Mouse (Mus musculus): ENCODE results near the gene Ing5. TPM values are rescaled to one million over a fixed set of nuclear protein-coding genes. Genes with fewer than 3 reads are reported as not detected.

The Ing5 gene
- polyA plus RNA-seq, 1 experiment from 2014 or later = 24.8 TPM

DNA sequence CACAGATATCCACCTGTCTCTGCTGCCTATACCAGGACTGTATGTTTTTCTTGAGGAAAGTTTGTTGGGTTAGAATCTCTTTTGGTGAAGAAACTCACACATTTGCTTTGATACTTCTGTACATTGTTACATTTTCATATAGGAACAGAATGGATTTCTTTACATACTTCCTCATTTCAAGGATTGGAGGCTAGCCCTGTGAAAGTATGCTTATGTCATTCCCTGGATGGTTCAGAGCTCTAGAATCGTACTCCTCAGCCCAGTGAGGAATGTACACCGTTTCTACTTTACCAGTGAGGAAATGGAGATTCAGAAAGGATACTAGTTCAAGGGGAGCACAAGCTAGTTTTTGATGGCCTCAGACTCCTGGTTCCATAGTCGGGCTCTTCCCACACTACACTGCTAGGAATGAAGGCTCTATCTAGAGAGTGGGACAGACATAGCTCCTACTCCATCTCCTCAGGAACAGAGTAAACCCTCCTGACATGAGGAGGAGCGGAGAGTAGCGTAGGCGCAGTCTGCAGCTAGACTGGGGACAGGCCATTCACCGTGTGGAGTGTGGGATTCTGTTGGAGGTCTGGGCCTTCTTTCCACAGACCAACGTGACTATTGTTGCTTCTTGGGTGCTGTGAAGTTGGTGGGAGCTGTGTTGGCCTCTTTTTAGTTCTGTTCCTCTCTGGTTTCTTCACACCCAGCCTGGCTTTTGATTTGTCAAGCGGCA lies 38.7 kb upstream of the Ing5 start:
- Histone ChIP-seq H3K4me1 (ENCODE audit: insufficient read depth) (no peaks in the 10 kb centered on the region), H3K9me3 (ENCODE audit: low read depth, low read length) (no peaks in the 10 kb centered on the region), H3K4me2 (no peak overlapping the region), H3K27ac (ENCODE audit: low read depth) (no peak overlapping the region), H3K4me3 (ENCODE audit: low read depth, low read length) (no peak overlapping the region), H3K36me3 (ENCODE audit: insufficient read depth) (peaks cover 12% of the 10 kb centered on the region; the same call in 1 of the 2 replicates), H3K9ac (no peak overlapping the region), H3K27me3 (ENCODE audit: insufficient read depth, low read length) (no peaks in the 10 kb centered on the region)
- 89% methylated on average over 9 of the region's 9 CpGs for WGBS
- TF ChIP-seq CTCF (IDR thresholded peaks at IDR 0.05; ENCODE audit: low read depth) = no peak
- ATAC-seq (ENCODE audit: insufficient read depth) = no peak
- DNase-seq = no peak

DNA sequence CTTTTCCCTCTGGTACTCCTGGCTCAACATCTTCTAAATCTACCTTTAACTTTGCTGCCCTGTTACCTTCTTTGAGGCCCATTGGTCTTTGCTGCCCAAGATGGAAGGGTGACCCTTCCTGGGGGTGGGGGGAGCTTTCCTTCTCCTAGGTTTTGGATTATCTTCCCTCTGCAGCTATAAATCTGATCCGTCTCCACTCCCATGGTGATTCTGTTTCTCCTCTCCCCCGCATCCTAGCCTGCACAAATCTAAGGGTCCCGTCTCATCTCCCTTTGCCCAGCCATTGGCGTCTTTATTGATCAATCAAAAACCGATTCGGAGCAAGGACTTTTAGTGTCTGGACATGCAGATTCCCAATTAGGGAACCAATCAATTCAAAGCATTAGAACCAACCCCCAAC lies 36.2 kb upstream of the Ing5 start:
- no peak for ATAC-seq (ENCODE audit: insufficient read depth)
- WGBS = 94% methylated on average over 6 of the region's 6 CpGs
- TF ChIP-seq CTCF (IDR thresholded peaks at IDR 0.05; ENCODE audit: low read depth) = no peak

GRCm38 (mm10) chr1:93769901-93770300 lies 33.9 kb upstream of the Ing5 start:
- TF ChIP-seq CTCF (IDR thresholded peaks at IDR 0.05; ENCODE audit: low read depth) = no peak
- ATAC-seq (ENCODE audit: insufficient read depth) = peak; percentile 86
- peaks cover 32% of the 10 kb centered on the region for H3K36me3 ChIP-seq (ENCODE audit: insufficient read depth)

More for the DNA sequence above, 36.2 kb upstream of the Ing5 start:
- Histone ChIP-seq H3K4me1 (ENCODE audit: insufficient read depth) (no peaks in the 10 kb centered on the region), H3K27me3 (ENCODE audit: insufficient read depth, low read length) (no peaks in the 10 kb centered on the region), H3K9me3 (ENCODE audit: low read depth, low read length) (no peaks in the 10 kb centered on the region), H3K36me3 (ENCODE audit: insufficient read depth) (peaks cover 17% of the 10 kb centered on the region; the same call in 1 of the 2 replicates), H3K4me2 (no peak overlapping the region), H3K27ac (ENCODE audit: low read depth) (no peak overlapping the region), H3K9ac (no peak overlapping the region), H3K4me3 (ENCODE audit: low read depth, low read length) (no peak overlapping the region)
- no peak for DNase-seq

DNA sequence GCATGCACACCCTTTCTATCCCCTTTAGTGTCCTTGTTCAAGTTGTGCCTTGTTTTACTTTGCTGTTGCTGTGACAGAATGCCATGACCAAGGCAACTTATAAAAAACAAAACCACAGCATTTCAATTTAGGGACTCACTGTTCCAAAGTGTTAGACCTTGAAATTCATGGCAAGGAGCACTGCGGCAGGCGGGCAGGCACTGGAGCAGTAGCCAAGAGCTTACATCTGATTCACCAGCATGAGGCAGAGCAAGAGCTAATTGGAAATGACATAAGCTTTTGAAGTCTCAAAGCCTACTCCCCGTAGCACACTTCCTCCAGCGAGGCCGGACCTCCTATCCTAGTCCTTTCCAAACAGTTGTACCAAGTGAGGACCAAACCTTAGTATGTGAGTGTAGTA lies 27.1 kb upstream of the Ing5 start:
- DNase-seq (no peak), ATAC-seq (ENCODE audit: insufficient read depth) (no peak)
- Histone ChIP-seq H3K27me3 (ENCODE audit: insufficient read depth, low read length) (no peaks in the 10 kb centered on the region), H3K9ac (no peak overlapping the region), H3K27ac (ENCODE audit: low read depth) (no peak overlapping the region), H3K4me1 (ENCODE audit: insufficient read depth) (no peaks in the 10 kb centered on the region), H3K9me3 (ENCODE audit: low read depth, low read length) (no peaks in the 10 kb centered on the region), H3K36me3 (ENCODE audit: insufficient read depth) (peaks cover 70% of the 10 kb centered on the region), H3K4me3 (ENCODE audit: low read depth, low read length) (no peak overlapping the region), H3K4me2 (no peak overlapping the region)
- 93% methylated on average over 5 of the region's 5 CpGs for WGBS
- no peak for TF ChIP-seq CTCF (IDR thresholded peaks at IDR 0.05; ENCODE audit: low read depth)

More at GRCm38 (mm10) chr1:93769901-93770300, 33.9 kb upstream of the Ing5 start:
- Histone ChIP-seq H3K9ac (no peak overlapping the region), H3K4me1 (ENCODE audit: insufficient read depth) (no peaks in the 10 kb centered on the region), H3K9me3 (ENCODE audit: low read depth, low read length) (no peaks in the 10 kb centered on the region), H3K4me3 (ENCODE audit: low read depth, low read length) (no peak overlapping the region), H3K27me3 (ENCODE audit: insufficient read depth, low read length) (no peaks in the 10 kb centered on the region), H3K4me2 (no peak overlapping the region), H3K27ac (ENCODE audit: low read depth) (no peak overlapping the region)
- peak; percentile 69 for DNase-seq
- WGBS = 80% methylated on average over 3 of the region's 3 CpGs

DNA sequence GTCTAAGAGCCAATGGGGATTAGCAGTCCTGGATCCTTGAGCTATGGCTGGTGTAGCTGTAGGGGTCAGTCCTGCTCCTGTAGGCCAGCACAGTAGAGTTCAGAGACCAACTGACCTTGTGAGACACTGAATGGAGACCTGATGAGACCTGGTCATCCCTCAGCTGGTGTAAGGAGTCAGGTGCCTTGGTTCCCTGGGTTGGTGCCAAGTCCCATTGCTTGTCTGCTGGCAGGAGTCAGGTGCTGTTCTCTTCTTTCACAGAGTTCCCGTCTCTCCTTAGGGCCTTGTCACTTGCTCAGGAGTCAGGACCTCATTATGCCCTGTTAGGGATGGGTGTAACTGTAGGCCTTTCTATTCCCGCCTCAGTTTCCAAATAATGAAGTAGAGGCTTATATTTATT lies 16.9 kb upstream of the Ing5 start:
- Histone ChIP-seq H3K36me3 (ENCODE audit: insufficient read depth) (peaks cover 83% of the 10 kb centered on the region), H3K27ac (ENCODE audit: low read depth) (no peak overlapping the region), H3K4me1 (ENCODE audit: insufficient read depth) (no peaks in the 10 kb centered on the region), H3K9me3 (ENCODE audit: low read depth, low read length) (no peaks in the 10 kb centered on the region), H3K27me3 (ENCODE audit: insufficient read depth, low read length) (no peaks in the 10 kb centered on the region), H3K9ac (no peak overlapping the region), H3K4me2 (no peak overlapping the region), H3K4me3 (ENCODE audit: low read depth, low read length) (no peak overlapping the region)
- no peak for TF ChIP-seq CTCF (IDR thresholded peaks at IDR 0.05; ENCODE audit: low read depth)
- WGBS = 84% methylated on average over 2 of the region's 2 CpGs
- ATAC-seq (ENCODE audit: insufficient read depth) = no peak
- DNase-seq = no peak

- Histone ChIP-seq H3K4me1 (ENCODE audit: insufficient read depth) (no peaks in the 10 kb centered on the region), H3K27ac (ENCODE audit: low read depth) (no peak overlapping the region), H3K4me3 (ENCODE audit: low read depth, low read length) (no peak overlapping the region), H3K9me3 (ENCODE audit: low read depth, low read length) (no peaks in the 10 kb centered on the region), H3K9ac (no peak overlapping the region), H3K27me3 (ENCODE audit: insufficient read depth, low read length) (no peaks in the 10 kb centered on the region), H3K36me3 (ENCODE audit: insufficient read depth) (peaks cover 86% of the 10 kb centered on the region), H3K4me2 (no peak overlapping the region)
- no peak for ATAC-seq (ENCODE audit: insufficient read depth)
- WGBS = 91% methylated on average over 8 of the region's 8 CpGs
- no peak for TF ChIP-seq CTCF (IDR thresholded peaks at IDR 0.05; ENCODE audit: low read depth)
- DNase-seq = no peak
These were observed 9.2 kb upstream of the Ing5 start for GRCm38 (mm10) chr1:93794526-93794925.

GRCm38 (mm10) chr1:93795886-93796285 lies 7.9 kb upstream of the Ing5 start:
- peaks cover 88% of the 10 kb centered on the region for H3K36me3 ChIP-seq (ENCODE audit: insufficient read depth)
- no peak overlapping the region for H3K9ac ChIP-seq
- ATAC-seq (ENCODE audit: insufficient read depth) = no peak
- 78% methylated on average over 8 of the region's 8 CpGs for whole genome bisulfite sequencing
- TF ChIP-seq CTCF (IDR thresholded peaks at IDR 0.05; ENCODE audit: low read depth) = no peak
- H3K4me3 ChIP-seq (ENCODE audit: low read depth, low read length) = no peak overlapping the region
- H3K9me3 ChIP-seq (ENCODE audit: low read depth, low read length) = no peaks in the 10 kb centered on the region
- no peaks in the 10 kb centered on the region for H3K4me1 ChIP-seq (ENCODE audit: insufficient read depth)
- H3K27ac ChIP-seq (ENCODE audit: low read depth) = no peak overlapping the region
- no peak overlapping the region for H3K4me2 ChIP-seq
- H3K27me3 ChIP-seq (ENCODE audit: insufficient read depth, low read length) = no peaks in the 10 kb centered on the region
- DNase-seq = no peak

Measured in lung, embryonic 14.5 days (tissue).